Mouse (Mus musculus) 3T3-L1 (cell line): Measurements from ENCODE around the gene Hdac11.

ENCODE experiments used
- DNase-seq: peaks from one replicate; pipeline ENCODE4 v3.0.0-alpha.2; 2015; ENCODE audit warnings: low read depth, low spot score

The Hdac11 gene

GRCm38 (mm10) chr6:91137343-91137956 lies 19.0 kb upstream of the Hdac11 start:
- DNase-seq: no peak

- peak; percentile 91 for DNase-seq
Observed at GRCm38 (mm10) chr6:91139846-91140245, 16.6 kb upstream of the Hdac11 start.

GRCm38 (mm10) chr6:91145056-91145455 lies 11.4 kb upstream of the Hdac11 start:
- DNase-seq: no peak

- peak; percentile 20 for DNase-seq
Observed at GRCm38 (mm10) chr6:91145572-91145971, 10.9 kb upstream of the Hdac11 start.

GRCm38 (mm10) chr6:91146443-91147151 lies 9.9 kb upstream of the Hdac11 start:
- DNase-seq: no peak

GRCm38 (mm10) chr6:91147152-91147770 lies 9.2 kb upstream of the Hdac11 start:
- peak; percentile 79 for DNase-seq

- DNase-seq: no peak
Observed at GRCm38 (mm10) chr6:91152892-91153548, 3.4 kb upstream of the Hdac11 start.

GRCm38 (mm10) chr6:91153549-91154064 lies 2.9 kb upstream of the Hdac11 start:
- no peak for DNase-seq

GRCm38 (mm10) chr6:91154685-91155084 lies 1.8 kb upstream of the Hdac11 start:
- no peak for DNase-seq

- peak; percentile 30 for DNase-seq
Observed at GRCm38 (mm10) chr6:91155286-91155685, 1.2 kb upstream of the Hdac11 start.

GRCm38 (mm10) chr6:91156062-91156461 lies 403 bp upstream of the Hdac11 start:
- no peak for DNase-seq

GRCm38 (mm10) chr6:91157237-91157570 lies 739 bp downstream of the Hdac11 start:
- DNase-seq: no peak

GRCm38 (mm10) chr6:91159047-91159446 lies 2.6 kb downstream of the Hdac11 start:
- no peak for DNase-seq

- DNase-seq: peak; percentile 58
Observed at GRCm38 (mm10) chr6:91160399-91160798, 3.9 kb downstream of the Hdac11 start.

GRCm38 (mm10) chr6:91160976-91161375 lies 4.5 kb downstream of the Hdac11 start:
- DNase-seq: no peak

- no peak for DNase-seq
Observed at GRCm38 (mm10) chr6:91161506-91162235, 5.2 kb downstream of the Hdac11 start.

- DNase-seq: peak; percentile 44
Observed at GRCm38 (mm10) chr6:91162314-91162713, 5.8 kb downstream of the Hdac11 start.

- DNase-seq: no peak
Observed at GRCm38 (mm10) chr6:91163195-91163911, 6.9 kb downstream of the Hdac11 start.

GRCm38 (mm10) chr6:91164584-91164983 lies 8.1 kb downstream of the Hdac11 start:
- peak; percentile 34 for DNase-seq

GRCm38 (mm10) chr6:91165210-91165609 lies 8.7 kb downstream of the Hdac11 start:
- DNase-seq: peak; percentile 90

- DNase-seq: no peak
Observed at GRCm38 (mm10) chr6:91167828-91168227, 11.4 kb downstream of the Hdac11 start.
